Mouse (Mus musculus): ENCODE measurements at regions not wholly inside any gene's neighbourhood (a gene's known extent, or its start where the extent isn't known, plus 50 kb on each side); places are given as distances from the start of the nearest gene placed in this dataset.
"Not testable (repeated sequence)": the region's sequence is repeated elsewhere in the genome, so short reads cannot be mapped to it uniquely, and the experiment has no call there.

DNA sequence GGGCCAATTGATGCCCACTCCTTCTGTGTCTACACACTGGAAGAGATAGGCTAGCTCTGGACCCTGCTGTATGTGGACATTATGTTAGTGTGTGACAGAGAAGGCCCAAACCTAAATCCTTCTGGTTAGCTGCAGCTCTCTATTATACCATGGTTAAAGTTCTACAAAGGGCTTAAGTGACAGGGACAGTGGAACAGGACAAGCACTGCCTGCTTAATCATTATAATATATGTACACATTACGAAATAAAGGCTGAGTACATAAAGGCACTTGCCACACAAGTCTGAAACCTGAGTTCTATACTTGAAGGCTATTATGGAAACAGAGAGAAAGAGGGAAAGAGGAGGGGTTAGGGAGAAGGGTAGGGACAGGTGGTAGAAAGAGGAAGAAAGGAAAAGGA lies 55.2 kb downstream of the Rdh14 start:
- intact Hi-C loops (cut with DNase I): no loop called here
- no peak for DNase-seq (ENCODE audit: low spot score)

- intact Hi-C loops (cut with DNase I): no loop called here
Measured at GRCm38 (mm10) chr12:10457960-10458655, 67.5 kb downstream of the Rdh14 start.

DNA sequence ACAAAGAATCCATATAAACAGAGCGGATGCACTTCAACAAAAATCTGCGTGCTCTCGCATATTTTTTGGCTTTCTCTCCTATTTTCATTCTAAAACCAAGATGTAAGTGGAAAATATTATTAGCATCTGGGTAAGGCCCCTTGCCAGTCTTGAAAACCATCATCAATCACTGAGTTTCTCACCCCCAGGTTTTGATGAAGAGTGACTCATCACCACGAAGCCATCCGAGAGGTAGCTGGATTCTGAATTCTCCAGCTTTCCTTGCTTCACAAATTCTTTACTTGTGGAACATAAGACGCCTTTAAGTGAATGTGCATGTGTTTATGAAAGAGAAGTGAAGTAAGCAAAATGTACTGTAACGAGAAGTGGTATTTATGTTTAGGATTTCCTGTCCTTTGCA lies 71.2 kb downstream of the Rdh14 start:
- DNase-seq (ENCODE audit: low spot score): no peak
- intact Hi-C loops (cut with DNase I): no loop called here

More at GRCm38 (mm10) chr12:10457960-10458655, 67.5 kb downstream of the Rdh14 start:
- DNase-seq (ENCODE audit: low spot score): no peak

GRCm38 (mm10) chr12:10462956-10463355 lies 72.4 kb downstream of the Rdh14 start:
- no peak for DNase-seq (ENCODE audit: low spot score)

DNA sequence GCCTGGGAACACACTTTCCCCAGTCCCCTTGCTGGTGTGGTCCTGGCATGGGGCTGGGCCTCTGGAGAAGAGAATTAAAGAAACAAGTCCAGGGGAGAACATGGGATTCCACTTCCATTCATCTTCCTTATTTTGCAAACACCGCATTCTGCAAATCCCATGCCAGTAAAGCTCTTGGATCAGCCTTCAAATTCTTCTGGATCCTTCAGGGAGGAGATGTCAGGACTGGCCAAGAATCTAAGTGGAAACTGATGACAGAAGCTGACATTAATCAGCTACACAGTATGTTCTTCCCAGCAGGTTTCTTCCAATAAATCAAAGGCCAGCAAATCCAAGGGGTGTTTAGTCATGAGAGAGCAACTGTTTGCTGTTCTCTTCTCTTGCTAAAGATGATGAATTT lies 83.4 kb downstream of the Rdh14 start:
- peak; percentile 5 for DNase-seq (ENCODE audit: low spot score)
- intact Hi-C loops (cut with DNase I): no loop called here

More at GRCm38 (mm10) chr12:10462956-10463355, 72.4 kb downstream of the Rdh14 start:
- intact Hi-C loops (cut with DNase I): no loop called here

GRCm38 (mm10) chr12:10480781-10481180 lies 90.2 kb downstream of the Rdh14 start:
- intact Hi-C loops (cut with DNase I): no loop called here

DNA sequence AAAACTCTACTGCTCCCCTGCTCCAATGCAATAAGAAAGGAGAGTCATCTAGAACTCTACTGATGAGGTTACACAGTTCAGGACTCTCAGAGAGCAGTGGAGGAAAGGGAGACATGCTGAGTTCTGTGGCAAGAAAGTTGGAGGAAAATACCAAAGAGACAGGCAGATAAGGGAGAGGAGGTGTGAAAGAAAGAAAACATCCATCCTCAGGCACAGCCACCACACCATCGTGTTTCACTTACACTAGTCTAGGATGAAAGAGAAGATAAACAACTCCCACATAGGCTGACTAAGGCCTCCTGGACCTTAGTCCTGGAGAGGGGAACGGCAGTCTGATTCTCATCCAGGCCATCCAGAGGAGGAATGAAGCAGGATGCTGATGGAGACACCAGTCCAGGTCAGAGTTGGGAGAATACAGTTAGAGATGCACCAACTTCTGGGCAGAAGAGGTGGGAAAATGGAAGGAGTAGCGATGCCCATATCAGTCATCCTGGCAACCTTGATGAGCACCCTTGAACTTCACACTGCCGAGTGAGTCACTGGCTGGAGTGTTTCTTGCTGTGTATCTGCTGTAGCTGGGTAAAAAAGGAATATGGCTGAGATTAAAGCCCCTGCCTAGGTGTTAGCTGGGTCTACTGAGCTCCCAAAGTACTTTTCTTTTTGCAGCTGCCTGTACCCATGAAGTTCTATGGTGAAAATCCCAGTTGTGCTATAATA lies 91.9 kb downstream of the Rdh14 start:
- intact Hi-C loops (cut with DNase I): no loop called here
- no peak for DNase-seq (ENCODE audit: low spot score)

More at GRCm38 (mm10) chr12:10480781-10481180, 90.2 kb downstream of the Rdh14 start:
- no peak for DNase-seq (ENCODE audit: low spot score)

- DNase-seq (ENCODE audit: low spot score): no peak
- intact Hi-C loops (cut with DNase I): no loop called here
Measured at GRCm38 (mm10) chr12:10506721-10507120, 116.1 kb downstream of the Rdh14 start.

DNA sequence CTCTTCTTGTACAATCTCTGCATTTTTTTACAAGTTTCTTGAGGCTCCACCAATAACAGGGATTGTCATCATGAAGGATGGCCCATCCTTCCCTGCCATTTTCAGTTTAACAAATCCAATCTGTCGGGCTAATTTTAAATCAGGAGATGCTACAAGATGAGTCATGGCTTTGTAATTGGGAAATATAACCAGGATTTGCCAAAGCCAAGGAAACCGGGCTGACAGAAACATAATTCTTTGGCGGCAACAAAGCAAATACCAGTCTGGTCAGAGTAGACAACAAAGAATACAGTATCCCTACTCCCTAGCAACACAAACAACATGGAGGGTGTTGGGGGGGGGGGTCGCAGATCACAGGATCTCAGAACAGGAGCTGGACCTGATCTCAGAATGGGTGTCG lies 123.0 kb downstream of the Rdh14 start:
- DNase-seq (ENCODE audit: low spot score): no peak
- intact Hi-C loops (cut with DNase I): no loop called here

- DNase-seq (ENCODE audit: low spot score): peak; percentile 46
- intact Hi-C loops (cut with DNase I): no loop called here
Measured at GRCm38 (mm10) chr12:10514278-10514677, 123.7 kb downstream of the Rdh14 start.

DNA sequence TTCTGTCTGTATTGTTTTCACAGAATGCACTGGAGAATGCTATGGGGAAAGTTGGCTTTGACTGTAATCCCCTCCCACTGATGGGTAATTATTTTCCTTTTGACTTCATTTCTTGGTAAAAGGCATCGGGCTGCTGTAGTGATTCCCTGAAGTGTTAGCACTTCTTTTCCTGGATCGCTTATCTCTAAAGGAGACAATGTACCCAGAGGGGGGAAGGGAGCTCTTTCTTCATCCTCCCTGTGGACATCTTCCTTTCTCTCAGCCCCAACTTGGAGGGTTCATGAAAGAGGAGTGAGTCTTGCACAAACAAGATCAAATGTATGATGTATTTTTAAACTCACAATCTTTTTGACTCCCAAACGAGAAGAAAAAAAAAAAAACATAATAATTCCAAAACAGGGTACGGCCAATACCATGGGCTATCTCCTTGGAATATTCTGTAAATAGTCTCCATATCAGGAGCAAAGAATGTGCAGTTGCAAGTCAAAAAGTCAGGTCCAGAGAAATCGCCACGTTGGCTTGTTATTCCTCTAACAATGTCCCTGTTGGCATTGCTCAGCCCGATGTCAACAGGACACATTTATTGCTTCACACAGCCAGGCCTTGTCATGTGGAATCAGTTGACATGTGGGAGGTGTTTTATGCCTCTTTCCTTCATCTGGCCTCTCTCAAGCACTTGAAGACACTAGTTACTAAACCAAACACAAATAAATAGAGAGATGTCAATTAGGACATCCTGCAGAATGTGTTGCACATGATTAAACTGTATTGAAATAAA lies 134.1 kb downstream of the Rdh14 start:
- DNase-seq (ENCODE audit: low spot score): peak; percentile 29
- intact Hi-C loops (cut with DNase I): no loop called here

GRCm38 (mm10) chr12:10525934-10526333 lies 135.4 kb downstream of the Rdh14 start:
- DNase-seq (ENCODE audit: low spot score): no peak
- intact Hi-C loops (cut with DNase I): no loop called here

GRCm38 (mm10) chr12:10529077-10529476 lies 138.5 kb downstream of the Rdh14 start:
- intact Hi-C loops (cut with DNase I): no loop called here
- no peak for DNase-seq (ENCODE audit: low spot score)

DNA sequence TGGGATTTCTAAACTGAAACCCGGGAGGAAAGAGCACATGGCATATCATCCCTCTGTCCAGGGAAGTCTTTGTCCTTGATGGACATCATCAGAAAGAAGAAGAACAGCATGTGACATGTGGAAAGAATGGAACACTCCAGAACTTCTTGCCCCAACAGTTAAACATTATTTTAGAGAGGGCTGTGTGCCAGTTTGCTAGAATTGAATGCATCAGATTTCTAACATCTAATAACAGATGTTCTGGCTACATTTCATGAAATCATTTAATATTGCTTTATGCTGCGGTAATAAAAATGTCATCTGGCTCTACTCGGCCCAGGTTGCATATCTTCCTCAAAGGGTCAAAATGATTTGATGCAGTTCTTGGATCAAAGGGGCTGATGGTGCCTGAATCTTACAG lies 140.4 kb downstream of the Rdh14 start:
- intact Hi-C loops (cut with DNase I): no loop called here
- DNase-seq (ENCODE audit: low spot score): no peak

DNA sequence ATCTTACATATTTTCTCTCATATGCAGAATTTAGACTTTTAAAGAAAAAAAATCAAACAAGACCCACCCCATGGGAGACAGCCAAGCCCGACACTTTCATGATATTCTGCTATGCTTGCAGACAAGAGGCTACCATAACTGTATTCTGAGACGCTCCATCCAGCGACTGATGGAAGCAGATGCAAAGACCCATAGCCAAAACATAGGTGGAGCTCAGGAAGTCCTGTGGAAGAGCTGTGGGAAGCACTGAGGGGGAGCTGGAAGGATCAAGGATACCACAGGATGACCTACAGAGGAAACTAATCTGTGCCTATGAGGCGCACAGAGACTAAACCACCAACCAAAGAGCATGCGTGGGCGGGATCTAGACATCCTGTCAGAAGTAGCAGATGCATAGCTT lies 143.4 kb downstream of the Rdh14 start:
- DNase-seq (ENCODE audit: low spot score): no peak
- intact Hi-C loops (cut with DNase I): no loop called here

DNA sequence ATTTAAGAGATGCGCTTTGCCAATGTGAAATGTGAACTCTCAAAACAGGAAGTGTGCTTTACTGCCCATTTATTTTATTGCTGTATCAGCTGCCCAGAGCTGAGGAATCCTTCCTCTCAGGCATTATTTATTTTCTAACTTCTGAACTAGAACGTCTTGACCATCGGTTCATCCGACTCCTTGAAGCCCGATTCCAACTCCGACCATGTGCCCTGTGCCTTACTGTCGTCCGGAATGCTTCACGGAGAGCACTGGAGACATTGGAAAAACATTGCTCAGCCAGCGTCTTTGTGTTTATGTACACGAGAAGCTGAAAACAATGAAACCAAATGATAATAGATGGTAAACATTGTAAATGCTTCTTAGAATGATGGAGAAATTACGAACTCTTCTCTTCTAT lies 145.7 kb downstream of the Rdh14 start:
- no peak for DNase-seq (ENCODE audit: low spot score)
- intact Hi-C loops (cut with DNase I): loop anchor here (5.0 kb wide), 3 partner anchors 99 to 1484 kb away; partner anchors contain the start of gene Osr1

DNA sequence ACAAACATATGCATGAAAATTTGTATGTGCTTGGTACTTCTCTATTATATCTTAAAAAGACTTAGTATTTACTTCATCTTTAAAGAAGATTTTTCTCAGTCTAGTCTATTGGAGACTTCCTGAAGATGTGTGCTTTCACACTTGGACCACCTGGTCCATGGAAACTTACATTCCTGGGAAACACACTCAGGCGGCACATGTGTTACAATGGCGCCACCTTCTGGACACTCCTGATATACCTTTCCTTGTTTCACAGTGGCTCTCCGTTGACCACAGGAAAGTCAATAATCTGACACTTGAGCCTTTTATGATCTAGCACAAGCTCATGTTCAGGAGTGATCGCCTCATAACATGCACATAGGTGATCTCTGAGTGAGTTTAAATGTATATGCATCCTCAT lies 146.5 kb downstream of the Rdh14 start:
- DNase-seq (ENCODE audit: low spot score): peak; percentile 2
- intact Hi-C loops (cut with DNase I): loop anchor here (5.0 kb wide), 3 partner anchors 100 to 1485 kb away; partner anchors contain the start of gene Osr1

GRCm38 (mm10) chr12:10549481-10550201 lies 159.1 kb downstream of the Rdh14 start:
- intact Hi-C loops (cut with DNase I): no loop called here
- no peak for DNase-seq (ENCODE audit: low spot score)

DNA sequence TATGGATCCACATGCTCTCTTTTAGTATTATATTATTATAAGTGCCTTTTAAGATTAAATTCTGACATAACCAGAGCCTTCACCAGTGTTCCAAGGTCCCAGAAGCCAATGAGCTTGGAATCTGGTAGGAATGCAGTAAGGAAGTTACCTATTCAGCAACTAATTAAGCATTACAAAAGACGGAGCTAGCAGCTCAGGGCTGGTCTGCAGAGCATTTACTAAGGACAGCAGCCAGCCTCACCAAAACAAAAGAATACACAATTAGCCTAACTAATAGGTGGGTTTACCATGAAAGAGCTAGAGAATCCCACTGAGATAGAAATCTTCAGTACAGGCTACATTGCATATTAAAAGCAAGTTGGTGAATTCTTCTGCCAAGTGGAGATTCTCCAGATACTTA lies 164.1 kb downstream of the Rdh14 start:
- intact Hi-C loops (cut with DNase I): not testable (repeated sequence)

GRCm38 (mm10) chr12:10562966-10563365 lies 172.4 kb downstream of the Rdh14 start:
- intact Hi-C loops (cut with DNase I): no loop called here

More for the DNA sequence above, 164.1 kb downstream of the Rdh14 start:
- not testable (repeated sequence) for DNase-seq (ENCODE audit: low spot score)

More at GRCm38 (mm10) chr12:10562966-10563365, 172.4 kb downstream of the Rdh14 start:
- DNase-seq (ENCODE audit: low spot score): no peak

Measured in heart, postnatal 25 days (tissue).